Mouse (Mus musculus): ENCODE measurements at regions not wholly inside any gene's neighbourhood (a gene's known extent, or its start where the extent isn't known, plus 50 kb on each side); places are given as distances from the start of the nearest gene placed in this dataset.

DNA sequence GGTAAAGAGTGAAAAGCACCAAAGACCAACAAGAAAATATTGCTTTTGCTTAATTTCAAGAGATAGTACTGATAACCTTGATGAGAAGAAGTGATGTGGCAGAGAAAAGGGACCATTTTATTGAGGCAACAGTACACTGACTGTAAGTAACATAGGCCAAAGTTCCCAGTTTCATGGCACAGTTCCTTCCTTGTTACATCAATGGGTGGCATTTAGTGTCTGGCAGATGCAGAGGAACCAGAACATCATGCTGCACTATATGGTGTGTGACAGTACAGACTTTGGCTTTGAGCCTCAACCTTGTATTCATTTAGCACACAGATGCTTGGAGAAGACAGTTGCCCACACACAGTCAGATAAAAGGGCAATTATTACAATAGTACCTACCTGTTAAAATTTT is 123.7 kb upstream of the Tent5a start:
- no peak for DNase-seq

DNA sequence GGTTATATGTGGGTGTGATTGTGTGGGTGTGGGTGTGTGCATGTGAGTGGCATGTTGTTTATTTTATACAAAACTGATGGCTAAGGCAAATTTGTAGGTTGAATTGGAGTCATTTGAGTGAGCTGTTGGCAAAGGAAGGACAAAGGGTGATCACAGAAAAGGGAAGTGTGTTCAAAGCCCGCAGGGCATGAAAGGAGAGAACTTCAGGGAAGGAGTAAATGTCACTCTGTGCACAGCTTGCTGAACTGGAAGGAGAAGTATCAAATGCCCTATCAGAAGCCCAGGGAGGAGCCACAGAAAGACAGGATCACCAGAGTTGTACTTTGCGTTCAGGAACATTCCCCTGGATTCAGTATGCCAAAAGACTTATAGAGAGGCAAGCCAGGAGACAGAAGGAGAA is 122.3 kb upstream of the Tent5a start:
- no peak for DNase-seq

DNA sequence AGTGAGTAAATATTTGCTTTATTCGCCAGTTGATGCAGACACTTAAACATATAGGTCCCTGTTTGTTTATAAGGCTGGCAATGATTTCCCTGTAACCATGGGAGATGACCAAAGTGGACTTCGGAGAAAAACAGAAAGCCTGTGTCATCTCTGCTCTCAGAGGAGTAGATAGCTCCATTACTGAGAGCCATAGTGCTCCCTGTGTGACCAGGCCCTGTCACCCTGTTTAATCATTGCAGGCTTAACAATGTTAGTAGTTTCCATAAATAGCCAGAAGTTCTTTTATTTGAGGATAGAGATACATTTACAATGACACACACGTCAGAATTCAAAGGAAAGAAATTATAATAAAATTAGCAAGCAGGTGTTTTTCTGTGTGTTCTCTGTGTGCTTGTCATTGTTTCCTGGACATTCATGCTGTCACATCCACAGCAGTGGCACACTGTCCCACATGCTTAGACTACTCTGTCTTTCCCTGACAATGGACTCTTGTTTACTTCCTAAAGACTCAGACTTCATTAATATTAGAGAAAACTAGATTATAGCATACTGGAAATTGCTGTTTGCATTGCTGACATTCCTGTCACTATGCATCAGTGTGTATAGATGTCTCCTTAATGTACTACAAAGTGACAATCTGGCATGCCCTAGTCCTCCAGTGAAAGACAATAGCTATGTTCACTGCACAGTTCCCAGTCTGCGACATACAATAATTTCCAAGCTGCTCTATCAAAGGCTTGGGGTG is 115.8 kb upstream of the Tent5a start:
- DNase-seq, result no peak

DNA sequence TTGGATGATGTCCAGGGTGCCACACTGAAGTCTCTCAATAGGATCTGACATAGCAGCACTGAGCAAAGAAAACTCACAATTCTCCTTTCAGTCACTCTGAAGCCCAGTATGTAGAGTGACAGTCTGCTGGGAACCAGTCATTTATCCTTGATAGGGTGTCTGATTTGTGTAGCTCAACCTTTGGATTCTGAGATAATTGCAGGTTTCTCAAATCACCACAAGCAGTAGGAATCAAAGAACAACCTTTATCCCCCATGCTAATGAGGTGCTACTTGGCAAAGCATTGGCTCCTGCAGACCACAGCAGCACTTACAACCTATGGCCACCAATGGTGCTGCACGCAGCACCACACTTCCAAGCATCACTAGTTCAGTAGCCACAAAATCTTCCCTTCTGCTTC is 112.5 kb upstream of the Tent5a start:
- DNase-seq, result no peak

DNA sequence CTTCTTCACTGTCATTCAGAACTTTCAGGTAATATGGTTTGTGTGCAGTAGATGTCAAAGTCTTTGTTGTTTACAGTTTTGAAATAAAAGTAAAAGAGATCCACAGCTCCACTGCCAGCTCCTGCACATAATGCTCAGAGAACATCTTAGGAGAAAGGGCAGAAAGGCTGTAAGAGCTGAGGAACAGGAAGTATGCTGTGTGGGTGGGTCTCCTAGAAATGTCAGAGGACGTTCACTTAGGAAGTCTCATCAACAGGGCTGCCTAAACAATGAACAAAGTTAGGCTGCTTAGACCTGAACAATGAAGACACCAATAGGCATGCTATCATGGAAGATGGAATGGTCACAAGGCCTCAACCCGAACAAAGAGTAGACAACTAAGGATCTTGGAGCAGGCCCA is 105.1 kb upstream of the Tent5a start:
- DNase-seq, result no peak

DNA sequence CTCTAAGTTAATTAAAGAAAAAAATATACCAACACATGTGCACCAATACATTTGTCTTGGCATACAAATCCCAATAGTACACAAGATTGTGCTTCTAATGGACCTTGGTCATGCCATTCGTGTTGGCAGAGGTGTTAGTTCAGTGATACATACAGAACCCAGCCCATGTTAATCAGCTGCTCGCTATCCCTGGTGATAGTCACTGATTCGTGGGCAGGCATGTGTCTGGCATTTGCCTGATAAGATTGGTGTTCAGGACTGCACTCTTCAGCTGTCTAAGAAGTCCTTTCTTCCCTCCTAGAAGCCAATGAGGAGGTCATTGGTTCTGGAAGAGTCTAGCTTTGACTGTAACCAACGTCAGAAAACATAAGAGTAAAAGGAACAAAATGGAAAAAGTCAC is 99.7 kb upstream of the Tent5a start:
- DNase-seq, result no peak

DNA sequence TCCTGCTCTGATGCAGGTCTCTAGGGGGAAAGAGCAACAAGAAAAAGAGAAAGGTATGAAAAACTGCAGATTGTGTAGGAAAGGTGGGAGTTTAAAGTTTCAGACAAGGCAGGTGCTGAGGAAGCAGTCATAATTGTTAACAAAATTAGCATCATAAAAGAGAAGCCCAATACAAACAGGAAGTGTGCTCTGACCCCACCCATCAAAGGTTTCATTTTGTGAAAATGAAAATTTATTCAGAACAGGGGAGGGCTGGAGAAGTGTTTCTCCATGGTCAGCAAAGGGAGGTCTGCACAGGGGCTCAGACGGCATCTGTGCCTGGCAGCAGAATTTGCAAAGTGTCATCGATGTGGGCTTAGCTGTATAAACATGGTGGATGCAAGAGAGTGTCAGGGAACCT is 96.8 kb upstream of the Tent5a start:
- no peak for DNase-seq

DNA sequence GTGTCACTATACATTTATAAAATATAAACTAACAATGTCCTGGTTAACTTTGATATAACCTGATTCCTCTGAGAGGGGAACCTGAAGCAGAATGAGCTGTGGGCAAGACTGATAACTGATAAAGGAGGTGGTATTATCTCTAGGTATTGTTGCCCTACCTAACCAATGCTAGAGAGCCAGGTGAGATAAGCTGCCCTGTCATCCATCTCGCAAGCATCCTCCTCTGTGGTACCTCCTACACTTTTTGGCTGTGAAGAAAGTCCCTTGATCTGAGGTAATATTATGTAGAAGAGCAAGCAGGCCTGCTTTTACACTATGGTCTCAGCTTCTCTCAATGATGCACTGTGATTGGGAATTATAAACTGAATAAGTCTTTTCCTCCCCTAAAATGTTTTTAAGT is 87.2 kb upstream of the Tent5a start:
- DNase-seq, result no peak

DNA sequence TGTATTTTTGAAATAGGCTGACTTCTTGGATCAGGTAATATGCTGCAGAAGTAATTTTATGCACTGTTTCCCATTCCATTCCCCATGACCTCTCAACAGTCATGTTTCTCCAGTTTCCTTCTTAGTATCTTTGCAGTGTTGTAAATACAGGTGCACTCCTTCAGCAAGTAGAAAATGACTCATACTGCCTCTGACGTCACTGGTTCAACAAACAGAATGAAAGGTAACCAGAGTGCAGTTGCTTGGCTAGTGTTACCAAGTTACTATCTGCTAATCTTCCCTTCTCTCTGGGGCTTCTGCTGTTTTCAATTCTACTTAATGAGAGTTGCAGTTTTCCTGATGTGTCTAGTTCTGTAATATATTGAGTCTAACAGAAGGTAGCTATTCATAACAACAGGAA is 86.7 kb upstream of the Tent5a start:
- no peak for DNase-seq

DNA sequence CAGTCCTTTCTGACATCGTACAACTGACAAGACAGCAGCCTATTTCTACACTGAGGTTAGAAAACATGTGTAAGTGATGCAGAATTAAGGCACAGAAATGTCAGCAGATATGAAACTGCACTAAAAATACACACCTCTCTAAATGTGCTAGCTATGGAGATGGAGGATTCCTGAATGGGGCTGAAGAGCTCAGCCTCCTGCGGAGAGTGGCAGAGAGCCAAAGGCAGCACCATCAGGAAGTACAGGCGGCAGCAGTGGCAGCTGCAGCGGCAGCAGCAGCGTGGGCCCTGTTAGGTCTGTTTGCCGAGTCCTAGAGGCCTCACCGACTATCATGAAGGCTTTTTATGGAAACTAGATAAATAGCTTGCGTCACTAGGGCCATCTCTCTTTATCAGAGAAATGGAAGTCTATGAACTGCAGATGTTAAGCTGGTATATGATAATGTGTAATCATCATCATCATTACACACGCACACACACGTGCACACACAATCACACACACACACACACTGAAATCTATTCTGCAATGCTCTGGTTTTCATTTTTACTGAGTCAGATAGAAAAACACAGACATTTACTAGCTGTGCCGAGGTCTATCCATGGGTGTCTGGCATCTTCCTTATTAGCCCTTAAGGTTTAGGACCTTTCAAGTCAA is 83.6 kb upstream of the Tent5a start:
- peak; percentile 53 for DNase-seq

DNA sequence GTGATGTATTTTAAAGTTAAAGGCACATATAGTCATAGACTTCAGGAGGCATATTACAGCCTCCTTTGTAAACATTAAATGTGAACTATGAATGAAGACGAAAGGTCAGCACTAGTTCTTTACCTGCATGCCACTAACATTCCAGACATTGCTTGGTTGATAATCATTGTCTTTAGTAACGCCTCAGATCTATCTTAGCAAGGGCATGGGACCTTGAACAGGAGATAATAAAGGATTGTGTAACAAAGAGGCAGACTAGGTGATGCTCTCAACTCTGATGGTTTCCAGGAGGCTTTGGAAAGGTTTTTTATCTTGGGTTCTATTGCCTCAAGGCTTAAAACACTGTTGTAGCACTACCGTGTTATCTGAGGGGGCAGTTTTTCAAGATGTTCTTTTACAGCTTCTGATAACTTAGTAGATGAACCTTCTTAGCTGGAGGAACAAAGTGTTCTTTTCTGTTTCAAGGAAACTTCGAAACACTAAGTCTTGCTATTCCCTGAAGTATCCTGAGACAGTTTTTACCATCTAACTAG is 82.9 kb upstream of the Tent5a start:
- DNase-seq, result no peak

DNA sequence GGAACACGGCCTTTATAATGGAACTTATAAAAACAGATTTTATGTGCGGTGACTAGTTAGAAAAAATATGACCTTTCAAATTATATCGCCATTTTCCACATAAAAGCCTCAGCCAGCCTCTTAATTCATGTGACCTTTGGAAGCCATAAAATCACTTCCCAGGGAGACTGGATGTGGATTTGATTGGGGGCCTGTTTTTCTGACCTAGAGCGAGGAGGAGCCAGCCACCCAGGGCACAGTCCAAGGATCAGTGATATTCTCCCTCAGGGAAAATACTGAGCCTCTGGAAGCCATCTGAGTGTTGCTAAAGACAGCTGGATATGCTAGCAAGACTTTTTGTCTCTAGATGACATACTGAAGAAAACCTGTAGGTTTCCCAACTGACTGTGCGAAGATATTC is 81.3 kb upstream of the Tent5a start:
- DNase-seq, result no peak

DNA sequence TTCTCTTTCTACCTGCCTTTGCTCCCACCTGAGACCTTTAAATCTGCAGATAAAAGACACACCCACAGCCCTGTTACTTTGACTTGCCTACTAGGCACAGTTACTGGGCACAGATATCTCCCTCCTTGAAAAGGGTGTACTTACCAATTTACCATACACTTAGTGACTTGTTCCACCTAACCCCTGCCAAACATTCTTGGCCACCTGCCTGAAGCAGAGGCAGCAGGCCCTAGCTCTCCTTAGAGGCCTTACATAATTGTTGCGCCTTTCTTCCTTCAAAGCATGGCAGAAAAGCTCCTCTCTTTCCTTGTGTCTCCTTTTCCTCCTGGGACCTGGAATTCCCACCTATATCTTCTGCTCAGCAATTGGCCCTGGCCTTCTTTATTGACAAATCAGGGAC is 80.4 kb upstream of the Tent5a start:
- DNase-seq, result peak; percentile 58

DNA sequence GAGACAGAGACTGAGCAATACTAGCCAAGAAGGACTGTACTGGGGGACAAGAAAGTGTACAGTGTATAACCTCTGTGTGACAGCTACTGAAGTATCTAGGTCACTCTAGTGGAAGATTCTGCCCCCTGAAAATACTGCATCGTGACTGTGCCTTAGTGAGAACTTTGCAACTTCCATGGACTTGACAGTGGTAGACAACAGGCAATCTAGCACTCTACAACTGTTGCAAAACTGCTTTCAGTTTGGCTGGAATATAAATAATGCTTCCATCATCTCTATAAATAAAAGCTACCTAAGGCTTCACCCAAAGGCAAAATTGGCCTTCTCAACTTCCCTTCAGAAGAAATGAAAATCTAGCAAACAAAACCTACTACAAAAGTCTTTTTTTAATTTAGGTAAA is 74.6 kb upstream of the Tent5a start:
- no peak for DNase-seq

DNA sequence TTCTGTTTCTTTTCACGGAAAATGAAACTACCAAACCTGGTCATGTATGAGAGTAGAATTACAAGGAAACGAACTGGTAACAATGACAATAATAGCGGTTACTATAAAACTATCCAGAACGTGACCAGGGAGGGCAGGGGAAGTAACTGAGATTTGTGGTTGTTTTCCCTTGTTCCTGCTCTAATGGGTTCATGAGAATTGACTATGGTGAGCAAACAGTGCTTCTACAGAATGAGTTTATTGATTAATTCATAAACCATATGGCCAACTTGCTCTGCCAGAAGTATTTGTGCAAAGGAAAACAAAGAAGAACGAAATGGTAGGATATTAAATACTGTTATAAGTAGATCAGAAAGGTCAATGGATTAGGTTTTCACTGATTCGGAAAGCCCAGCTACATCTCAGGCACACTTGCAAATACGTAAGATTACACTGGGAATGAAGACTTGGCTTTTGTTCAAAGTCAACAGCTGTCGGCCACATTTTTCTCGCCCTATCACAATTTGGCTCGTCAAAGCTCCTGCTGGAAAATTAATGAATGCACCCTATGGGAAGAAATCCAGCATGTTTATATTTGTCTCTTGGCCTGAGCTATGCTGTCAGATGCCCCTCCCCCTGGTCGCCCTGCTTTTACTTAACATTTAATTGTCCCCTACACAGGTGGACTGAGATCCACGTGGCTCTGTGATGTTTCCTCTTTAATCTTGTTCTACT is 73.6 kb upstream of the Tent5a start:
- no peak for DNase-seq

DNA sequence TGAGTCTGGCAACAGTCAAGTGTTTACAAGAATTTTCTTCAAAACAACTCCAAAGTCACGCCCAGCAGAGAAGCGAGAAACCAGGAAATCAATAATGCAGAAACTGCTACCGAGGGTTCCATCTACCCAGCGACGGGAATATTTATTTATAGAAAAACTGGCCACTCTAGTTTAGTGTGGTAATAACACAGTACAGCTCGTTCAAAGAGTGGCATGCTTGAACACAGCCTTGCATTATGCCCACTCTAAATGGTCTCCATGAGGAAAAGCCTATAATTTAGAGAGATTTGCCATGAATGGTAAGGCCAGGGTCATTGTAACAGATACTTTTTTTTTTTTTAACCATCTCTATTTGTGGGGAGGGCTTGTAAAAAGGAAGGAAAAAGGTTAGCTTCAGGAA is 67.8 kb upstream of the Tent5a start:
- no peak for DNase-seq

DNA sequence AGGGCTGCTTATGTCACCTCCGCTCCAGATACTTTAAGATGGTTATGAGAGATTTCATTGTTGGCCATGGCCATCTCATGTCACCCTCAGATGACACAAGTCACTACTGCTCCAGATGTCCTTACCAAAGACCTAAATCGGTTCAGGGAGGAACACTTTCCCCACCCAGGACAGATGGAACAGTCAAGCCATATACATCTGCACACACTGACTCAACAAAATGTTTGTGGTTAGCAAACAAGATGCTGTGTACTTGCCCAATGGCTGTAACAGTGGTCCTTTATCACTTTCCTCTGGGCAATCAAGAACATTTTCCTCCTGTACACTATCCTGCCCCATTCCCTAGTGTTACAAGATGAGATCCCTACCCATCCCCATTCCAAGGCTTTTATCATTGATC is 64.1 kb upstream of the Tent5a start:
- no peak for DNase-seq

DNA sequence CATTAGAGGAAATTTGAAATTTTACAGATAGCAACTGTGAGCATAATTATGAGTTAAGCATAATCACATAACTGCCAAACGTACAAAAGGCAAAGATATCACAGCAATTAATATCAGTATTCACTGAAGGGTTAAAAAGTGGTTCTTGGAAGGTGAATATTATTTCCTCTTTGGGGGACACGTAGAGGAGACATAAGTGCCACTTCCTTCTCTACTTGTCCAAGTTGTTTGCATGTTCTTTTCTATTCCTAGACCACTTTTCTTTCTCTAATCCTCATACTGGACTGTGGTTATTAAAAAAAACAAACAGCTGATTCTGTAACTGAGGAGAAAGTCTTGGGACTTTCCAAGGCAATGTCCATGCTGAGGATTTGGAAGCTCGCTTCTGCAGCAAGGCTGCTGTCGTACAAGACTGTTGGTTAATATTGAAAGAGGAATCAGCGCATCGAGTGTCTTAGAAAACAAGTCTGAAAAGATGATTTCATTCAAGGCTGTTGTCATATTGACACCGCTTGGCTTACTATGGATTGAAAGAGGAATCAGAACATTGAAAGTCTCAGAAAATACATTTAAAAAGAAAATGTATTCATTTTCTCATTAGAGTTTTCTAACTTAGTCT is 61.7 kb upstream of the Tent5a start:
- no peak for DNase-seq

DNA sequence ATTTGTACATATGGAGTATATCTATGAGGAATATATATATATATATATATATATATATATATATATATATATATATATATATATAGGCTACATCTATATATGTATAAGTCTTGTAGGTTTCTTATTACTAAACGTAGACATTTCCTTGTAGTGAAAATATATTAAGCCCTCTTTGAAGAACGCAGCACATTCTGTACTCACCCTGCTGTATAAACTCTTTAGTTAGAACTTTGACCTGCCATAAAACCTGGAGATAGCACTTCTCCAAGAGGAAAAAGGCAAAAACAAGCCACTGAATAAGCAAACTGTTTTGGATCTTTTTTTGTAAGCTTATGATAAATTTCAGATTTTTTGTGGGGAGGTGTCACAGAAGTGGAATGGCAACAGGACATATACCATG is 55.3 kb upstream of the Tent5a start:
- DNase-seq, result no peak

DNA sequence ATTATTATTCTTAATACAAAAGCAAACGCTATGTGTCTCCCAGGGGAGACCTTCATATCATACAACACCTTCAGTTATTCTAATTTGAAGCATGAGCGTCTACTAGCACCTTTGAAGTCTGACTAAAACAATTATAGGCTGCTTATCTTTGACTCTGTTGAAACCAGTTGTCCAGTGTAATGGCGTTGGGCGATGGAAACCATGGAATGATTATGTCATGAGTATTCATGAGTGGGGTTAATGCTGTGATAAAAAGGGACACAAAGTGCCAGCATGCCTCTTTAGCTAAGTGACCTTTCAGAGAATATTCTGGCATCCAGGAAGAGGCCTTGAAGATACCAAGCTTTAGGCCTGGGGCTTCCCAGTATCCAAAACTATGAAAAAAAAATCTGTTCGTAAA is 53.6 kb upstream of the Tent5a start:
- DNase-seq, result no peak

DNA sequence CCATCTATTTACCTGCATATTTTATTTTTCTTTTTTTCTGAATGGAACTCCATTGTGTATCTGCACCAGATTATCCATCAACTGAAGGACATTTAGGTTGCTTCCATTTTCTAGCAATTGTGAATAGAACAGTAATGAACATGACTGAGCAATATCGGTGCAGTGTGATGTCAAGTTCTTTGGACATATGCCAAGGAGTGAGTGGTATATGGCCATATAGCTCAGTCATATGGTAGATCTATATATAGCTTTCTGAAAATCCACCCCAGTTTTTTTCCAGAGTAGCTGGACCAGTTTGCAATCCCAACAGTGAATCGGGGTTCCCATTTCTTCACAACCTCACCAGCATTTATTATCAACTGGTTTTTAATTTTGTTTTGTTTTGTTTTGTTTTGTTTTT is 52.0 kb upstream of the Tent5a start:
- no peak for DNase-seq

Measured in adrenal gland, postnatal 14 days (tissue).